Mouse (Mus musculus): ENCODE measurements around the gene Apol9a. TPM values are rescaled to one million over a fixed set of nuclear protein-coding genes. Genes with fewer than 3 reads are reported as not detected.

Gene Apol9a
- total RNA-seq, 1 experiment from 2014 or later = 0.85 TPM

DNA sequence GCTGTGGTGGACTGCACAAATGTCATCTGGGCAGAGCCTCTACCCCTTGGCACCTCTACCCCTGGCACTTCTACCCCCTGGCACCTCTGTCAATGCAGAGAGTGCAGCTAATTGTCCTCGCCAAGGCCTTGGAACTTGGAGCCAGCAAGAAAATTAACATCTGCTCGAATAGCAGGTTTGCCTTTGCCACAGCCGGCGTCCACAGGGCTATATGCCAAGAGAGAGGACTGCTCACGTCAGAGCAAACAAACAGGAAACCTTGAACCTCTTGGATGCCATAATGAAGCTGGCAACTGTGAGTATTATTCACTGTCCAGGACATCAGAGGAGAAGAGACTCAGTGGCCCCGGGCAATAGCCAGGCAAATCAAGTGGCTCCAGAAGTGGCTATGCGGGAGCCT, 34.0 kb downstream of the Apol9a start:
- peak; percentile 82 for DNase-seq

DNA sequence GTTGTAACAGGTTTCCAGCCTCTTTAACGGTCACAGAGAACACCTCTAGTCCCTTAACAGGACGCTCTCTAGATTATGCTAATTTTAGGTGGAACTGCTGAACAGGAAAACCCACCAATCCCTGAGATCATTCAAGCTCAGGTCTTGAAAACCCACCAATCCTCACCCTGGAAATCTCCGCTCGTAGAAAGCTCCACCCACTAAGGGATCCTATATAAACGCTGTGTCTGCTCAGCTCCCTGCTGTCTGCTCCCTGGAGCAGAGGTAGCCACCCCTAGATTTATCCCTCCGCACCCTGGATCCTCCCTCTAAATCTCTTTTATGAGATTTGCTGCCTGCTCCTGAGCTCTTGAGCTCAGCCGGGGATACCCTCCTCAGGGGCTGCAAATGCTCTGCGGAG, 40.3 kb downstream of the Apol9a start:
- no peak for DNase-seq

- no peak for DNase-seq
Observed at GRCm38 (mm10) chr15:77369981-77370380, 41.0 kb downstream of the Apol9a start.

DNA sequence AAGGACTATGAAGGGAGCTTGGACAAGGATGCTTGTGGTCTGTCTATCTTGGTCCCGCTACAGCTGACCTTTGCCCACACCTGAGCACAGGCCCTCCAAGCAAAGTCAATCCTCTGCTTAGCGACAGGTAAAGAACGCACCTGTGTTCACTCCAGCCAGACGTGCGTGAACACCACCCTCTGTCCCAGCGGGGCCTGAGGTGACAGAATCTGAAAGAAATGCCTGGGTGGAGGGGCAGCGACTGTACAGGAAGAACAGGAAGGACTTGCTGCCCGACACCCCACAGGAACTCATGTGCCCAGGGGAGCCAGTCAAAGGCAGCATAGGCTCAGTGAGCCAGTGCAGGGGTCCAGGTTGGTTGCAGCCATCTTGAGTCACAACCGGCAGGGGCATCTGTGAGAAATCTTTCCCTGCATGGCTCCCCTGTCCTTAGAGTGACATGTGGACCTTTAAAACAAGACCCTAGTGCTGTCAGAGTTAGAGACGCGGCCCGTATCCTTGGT, 42.1 kb downstream of the Apol9a start:
- peak; percentile 15 for DNase-seq

GRCm38 (mm10) chr15:77368148-77368547, 42.8 kb downstream of the Apol9a start:
- peak; percentile 97 for DNase-seq

DNA sequence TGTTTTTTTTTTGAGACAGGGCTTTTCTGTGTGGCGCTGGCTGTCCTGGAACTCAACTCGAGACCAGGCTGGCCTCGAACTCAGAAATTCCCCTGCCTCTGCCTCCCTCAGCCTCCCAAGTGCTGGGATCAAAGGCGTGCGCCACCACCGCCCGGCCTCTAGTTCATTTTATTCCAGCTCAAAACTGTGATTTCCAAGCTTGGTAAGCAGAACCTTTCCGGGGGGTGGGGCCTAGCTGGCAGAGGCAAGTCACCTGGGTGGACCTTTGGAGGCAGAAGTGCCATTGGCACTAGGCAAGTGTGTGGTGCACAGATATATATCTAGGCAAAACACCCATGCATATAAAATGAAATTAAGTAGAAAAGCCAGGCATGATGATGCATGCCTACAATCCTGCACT, 43.4 kb downstream of the Apol9a start:
- no peak for DNase-seq

DNA sequence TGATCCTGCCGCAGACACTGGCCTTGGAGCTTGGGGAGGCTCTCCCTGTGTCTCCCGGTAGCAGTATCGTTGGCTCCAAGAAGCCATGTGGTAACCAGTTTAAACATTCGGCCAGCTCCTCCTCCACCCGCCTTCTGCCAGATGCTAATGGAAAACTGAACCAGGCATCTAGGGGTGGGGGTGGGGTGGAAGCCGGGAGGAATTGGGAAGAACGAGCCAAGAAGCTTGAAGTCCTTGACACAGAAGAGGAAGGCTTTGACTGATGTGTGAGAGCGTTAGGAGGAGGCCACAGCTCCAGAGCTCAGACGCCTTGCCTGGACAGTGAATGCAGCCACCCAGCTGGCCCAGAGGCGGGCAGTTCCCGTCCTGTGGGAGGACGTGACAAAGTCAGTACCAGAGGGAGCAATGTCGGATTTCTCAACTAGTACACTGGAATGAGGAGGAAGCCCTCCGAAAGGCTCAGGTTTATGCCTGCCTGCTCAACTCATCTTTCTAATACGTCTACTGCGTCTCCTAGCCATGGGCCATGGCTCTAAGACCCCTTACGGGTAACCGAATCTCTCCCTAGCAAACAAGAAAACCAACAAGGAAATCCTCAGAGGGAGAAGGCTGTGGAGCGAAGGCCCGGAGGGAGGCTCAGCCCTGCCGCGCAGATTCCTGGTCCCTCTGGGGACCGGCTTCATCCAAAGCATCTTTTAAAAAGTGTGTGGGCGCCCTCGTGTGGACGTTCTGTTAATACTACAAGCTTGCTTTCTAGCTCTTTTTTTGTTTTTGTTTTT, 44.0 kb downstream of the Apol9a start:
- DNase-seq = peak; percentile 91

DNA sequence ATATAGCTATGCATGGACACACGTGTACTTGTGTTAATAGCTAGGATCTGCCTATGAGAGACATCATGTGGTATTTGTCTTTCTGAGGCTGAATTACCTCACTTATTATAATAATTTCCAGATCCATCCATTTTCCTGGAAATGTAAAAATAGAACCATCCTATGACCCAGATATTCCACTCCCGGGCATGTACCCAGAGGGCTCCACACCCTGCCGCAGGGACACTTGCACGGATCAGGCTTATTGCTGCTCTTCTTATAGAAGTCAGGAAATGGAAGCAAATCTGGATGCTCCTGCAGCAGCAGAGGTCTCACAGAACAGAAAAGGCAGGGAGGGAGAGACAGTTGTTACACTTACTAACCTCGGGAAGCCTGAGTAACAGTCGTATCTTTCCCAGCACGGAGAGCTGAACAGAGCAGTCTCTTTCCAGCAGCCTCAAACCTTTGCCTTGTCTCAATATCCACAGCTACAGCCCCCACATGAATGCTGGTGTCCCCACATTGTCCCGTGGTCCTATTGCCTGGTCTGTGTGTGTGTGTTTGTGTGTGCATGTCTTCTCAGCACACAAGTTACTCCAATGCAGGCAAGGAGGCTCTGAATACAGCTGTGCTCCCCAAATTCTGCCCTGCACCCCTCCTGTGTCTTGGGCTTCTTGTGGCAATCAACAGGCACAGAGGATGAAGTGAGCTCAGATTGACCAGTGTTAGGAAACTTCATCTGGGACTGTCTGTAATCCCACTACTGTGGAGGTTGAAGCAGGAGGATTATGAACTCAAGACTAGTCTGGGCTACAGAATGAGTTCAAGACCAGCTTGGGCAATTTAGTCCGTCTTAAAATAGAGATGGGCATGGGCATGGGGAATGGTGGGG, 45.0 kb downstream of the Apol9a start:
- peak; percentile 30 for DNase-seq

DNA sequence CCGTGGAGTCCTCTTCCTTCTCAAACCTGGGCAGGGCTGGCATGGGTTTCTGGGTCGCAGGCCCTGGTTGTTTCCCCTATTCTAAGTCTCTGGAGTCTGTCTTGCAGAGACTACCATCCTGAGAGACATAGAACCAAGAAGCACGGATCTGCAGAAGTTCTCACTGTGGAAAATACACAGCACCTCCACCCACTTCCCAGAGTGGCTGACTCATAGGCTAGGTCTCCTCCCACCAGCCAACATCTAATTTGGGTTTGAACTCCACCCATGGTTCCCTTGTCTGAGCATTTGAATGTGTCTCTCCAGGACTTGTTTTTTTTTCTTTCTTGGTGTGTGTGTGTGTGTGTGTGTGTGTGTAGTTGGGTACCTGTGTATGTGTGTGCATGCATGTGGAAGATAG, 46.9 kb downstream of the Apol9a start:
- DNase-seq = peak; percentile 43

DNA sequence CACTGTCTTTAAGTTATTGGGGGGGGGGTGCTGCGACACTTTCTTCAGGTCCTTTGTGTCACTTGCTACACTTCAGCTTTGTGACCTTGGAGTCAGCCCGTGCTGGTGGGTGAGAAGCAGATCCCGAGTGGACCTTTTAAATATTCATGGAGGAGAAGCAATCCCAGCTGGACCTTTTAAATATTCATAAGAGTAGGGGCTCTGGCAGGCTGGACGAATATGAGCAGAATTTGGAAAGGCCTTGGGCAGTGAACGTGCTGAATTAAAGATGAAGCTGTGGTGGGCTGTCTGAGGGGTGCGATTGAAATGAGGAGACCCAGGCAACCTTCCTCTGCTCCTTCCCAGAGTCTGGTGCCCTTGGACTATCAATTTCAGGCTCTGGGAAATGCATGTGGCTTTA, 47.4 kb downstream of the Apol9a start:
- no peak for DNase-seq

DNA sequence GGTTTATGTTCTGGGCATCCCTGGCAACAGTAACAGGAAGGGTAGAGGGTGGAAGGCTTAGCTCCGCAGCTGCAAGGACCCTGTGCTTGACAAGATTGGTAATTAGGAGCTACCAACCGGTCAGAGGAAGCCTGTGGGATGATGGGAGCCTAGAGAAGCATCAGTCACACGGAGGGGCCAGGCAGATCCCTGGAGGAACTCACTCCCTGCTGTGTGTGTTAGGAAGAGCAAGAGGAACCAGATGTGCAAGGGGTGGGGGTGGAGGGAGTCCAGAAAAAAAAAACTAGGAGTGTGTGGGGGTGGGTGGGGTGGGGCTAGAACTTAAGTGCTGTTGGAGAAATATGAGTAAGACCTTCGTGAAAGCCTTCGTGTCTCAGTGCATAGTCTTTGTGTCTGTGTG, 48.0 kb downstream of the Apol9a start:
- no peak for DNase-seq

DNA sequence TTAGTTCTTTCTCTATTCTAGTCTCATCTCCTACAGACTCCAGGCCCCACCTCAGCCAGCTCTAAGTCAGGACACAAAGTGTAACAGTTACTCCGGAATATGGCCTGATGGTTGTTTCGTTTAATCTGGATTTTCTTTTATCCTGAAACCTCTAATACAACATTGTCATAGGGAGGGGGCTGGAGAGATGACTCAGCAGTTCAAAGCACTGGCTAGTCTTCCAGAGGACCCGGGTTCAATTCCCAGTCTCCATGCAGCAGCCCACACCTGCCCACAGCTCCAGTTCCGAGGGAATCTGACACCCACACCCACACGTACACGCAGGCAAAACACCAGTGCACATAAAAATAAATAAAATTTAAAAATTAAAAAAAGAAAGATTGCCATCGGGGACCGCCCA, 51.0 kb downstream of the Apol9a start:
- no peak for DNase-seq

DNA sequence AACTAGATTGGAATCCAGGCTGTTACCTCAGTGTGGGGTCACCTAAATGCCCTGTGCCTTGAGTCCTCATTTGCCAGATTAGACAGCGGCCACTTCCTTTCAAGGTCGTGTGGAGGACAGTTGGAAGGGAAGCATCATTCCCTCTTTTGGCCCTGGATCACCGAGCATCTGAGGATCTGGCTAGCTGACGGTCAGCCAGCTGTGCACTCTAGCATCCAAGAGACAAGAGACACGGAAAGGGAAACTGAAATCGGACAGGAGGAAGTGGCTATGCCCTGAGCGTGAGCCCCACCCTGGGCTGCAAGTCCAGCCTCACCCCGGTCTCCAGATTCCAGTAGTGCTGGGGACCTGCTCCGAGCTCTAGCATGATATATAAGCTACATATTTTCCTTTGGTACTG, 51.4 kb downstream of the Apol9a start:
- peak; percentile 40 for DNase-seq

DNA sequence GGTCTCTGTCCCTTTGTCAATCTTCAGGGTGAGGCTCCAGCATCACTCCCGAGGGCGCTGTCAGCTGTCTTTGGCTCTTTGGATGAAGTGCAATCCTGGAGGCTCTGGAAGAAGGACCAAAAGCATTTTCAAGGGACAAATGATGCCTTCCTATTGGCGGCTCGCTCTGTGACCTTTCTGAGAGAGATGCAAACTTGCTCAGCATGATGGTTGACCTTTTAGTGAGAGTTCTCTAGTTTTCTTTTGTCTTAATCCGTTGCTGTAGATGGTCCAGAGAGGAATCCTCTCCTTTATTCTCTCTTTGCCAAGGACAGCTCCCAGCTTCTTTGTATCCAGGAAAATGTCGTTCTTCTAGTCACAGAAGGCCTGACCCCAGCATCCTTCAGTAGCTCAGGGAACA, 51.9 kb downstream of the Apol9a start:
- DNase-seq = no peak

GRCm38 (mm10) chr15:77358320-77359040, 52.5 kb downstream of the Apol9a start:
- peak; percentile 90 for DNase-seq

DNA sequence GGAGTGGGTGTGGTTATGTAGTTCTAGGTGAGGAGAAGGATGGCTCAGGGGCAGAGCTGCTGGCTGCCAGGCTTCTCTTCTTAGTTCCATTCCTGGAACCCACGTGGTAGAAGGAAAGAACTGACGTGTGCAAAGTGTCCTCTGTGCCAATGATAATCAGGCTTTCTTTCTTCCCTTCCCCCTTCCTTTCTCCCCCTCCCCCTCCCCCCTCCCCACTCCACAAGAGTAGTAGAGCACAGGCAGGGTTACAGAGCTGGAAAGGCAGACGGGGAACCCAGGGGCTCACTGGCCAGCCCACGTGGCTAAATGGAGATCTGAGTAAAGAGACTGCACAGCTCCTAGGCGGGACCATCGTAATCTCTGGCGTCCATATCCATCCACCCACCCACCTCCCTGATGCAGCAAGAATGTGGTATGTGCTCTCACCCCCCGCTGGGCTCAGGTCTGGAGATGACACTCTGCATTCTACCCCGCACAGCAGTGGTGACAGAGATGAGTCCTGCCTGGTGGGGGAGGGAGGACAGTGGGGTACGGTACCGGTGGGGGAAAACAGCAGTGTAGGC, 54.6 kb downstream of the Apol9a start:
- no peak for DNase-seq

DNA sequence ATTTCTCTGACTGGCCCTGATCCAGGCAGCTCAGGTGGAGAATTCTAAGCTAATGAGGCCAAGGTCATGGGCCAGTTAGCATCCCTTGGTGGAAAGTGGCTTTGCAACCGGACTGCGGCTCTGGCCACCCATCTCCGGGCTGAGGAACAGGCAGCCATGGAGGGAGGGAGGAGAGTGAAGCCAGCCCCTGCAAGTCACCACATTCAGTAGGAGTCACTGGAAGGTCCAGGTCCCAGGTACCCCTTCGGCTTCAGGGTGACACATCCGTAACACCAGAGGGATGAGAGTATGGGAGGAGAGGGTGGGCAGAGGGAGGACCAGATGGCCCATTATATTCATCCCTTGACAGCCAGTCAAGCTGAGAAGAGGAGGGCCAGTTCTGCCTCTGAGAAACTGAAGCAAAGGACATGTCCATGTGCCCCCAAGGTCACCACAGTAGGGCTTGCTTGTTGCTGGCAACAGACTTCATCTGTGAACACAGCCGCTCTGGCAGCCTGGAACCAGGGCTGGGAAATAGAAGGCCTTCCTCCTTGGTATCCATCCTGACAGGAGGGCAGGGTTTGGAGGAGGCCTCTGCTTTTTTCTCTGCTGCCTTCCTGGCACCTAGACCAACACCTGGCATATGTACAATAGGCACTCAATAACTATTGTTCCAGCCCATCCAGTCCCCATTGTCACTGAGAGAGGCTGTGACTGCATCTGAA, 55.9 kb downstream of the Apol9a start:
- DNase-seq = peak; percentile 34

DNA sequence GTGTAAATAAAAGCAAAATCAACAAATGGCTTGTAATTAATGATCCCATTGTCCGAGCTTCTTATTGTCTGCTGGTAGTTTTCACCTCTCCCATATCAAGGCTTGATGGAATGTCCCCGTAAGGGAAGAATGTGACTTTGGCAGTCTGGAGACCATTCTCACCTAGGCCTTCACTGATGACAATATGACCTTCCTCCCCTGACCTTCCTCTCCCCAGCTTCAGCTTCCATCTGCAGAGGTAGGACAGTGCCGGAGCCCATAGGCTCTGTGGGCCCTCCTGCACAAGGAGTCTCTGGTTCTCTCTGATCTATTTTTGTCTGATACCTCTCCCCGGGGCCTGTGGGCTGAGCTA, 56.5 kb downstream of the Apol9a start:
- no peak for DNase-seq

Measured in adrenal gland, postnatal 14 days (tissue).